Mouse (Mus musculus): Measurements from ENCODE around the gene Gm20388.

The Gm20388 gene

GRCm38 (mm10) chr8:122443262-122444006 lies 2532.8 kb downstream of the Gm20388 start, which contains the start of gene Mvd:
Gene Mvd, minus strand, starts transcription at chr8:122443422.
- peak; percentile 98 to 99 for DNase-seq (ENCODE audit: low spot score in 2 of 2)

- peak; percentile 87 to 91 for DNase-seq (ENCODE audit: low spot score in 2 of 2)
Measured at GRCm38 (mm10) chr8:122444058-122444748, 2533.6 kb downstream of the Gm20388 start.

GRCm38 (mm10) chr8:122445203-122445602 lies 2534.6 kb downstream of the Gm20388 start:
- DNase-seq (ENCODE audit: low spot score in 2 of 2), result no peak

- DNase-seq (ENCODE audit: low spot score in 2 of 2), result no peak
Measured at GRCm38 (mm10) chr8:122451161-122451703, 2540.6 kb downstream of the Gm20388 start.

GRCm38 (mm10) chr8:122452154-122452553 lies 2541.5 kb downstream of the Gm20388 start:
- no peak for DNase-seq (ENCODE audit: low spot score in 2 of 2)

- DNase-seq (ENCODE audit: low spot score in 2 of 2), result no peak
Measured at GRCm38 (mm10) chr8:122454409-122454808, 2543.8 kb downstream of the Gm20388 start.

GRCm38 (mm10) chr8:122457171-122457570 lies 2546.5 kb downstream of the Gm20388 start:
- DNase-seq (ENCODE audit: low spot score in 2 of 2), result no peak

GRCm38 (mm10) chr8:122459218-122459900 lies 2548.7 kb downstream of the Gm20388 start:
- no peak for DNase-seq (ENCODE audit: low spot score in 2 of 2)

GRCm38 (mm10) chr8:122459990-122460389 lies 2549.3 kb downstream of the Gm20388 start:
- no peak for DNase-seq (ENCODE audit: low spot score in 2 of 2)

- DNase-seq (ENCODE audit: low spot score in 2 of 2), result peak; percentile 62 to 81
Measured at GRCm38 (mm10) chr8:122460524-122461472, 2550.2 kb downstream of the Gm20388 start, which contains the start of gene Snai3. Gene Snai3, minus strand, starts transcription at chr8:122460733.

- DNase-seq (ENCODE audit: low spot score in 2 of 2), result no peak
Measured at GRCm38 (mm10) chr8:122461473-122462148, 2551.0 kb downstream of the Gm20388 start.

GRCm38 (mm10) chr8:122462510-122462909 lies 2551.9 kb downstream of the Gm20388 start:
- no peak for DNase-seq (ENCODE audit: low spot score in 2 of 2)

- DNase-seq (ENCODE audit: low spot score in 2 of 2), result no peak
Measured at GRCm38 (mm10) chr8:122463651-122464640, 2553.3 kb downstream of the Gm20388 start.

- no peak for DNase-seq (ENCODE audit: low spot score in 2 of 2)
Measured at GRCm38 (mm10) chr8:122464985-122465384, 2554.3 kb downstream of the Gm20388 start.

GRCm38 (mm10) chr8:122467816-122468215 lies 2557.2 kb downstream of the Gm20388 start:
- DNase-seq (ENCODE audit: low spot score in 2 of 2), result no peak

GRCm38 (mm10) chr8:122469407-122469806 lies 2558.8 kb downstream of the Gm20388 start:
- DNase-seq (ENCODE audit: low spot score in 2 of 2), result no peak

GRCm38 (mm10) chr8:122469965-122470364 lies 2559.3 kb downstream of the Gm20388 start:
- DNase-seq (ENCODE audit: low spot score in 2 of 2), result no peak

GRCm38 (mm10) chr8:122470691-122471090 lies 2560.1 kb downstream of the Gm20388 start:
- no peak for DNase-seq (ENCODE audit: low spot score in 2 of 2)

GRCm38 (mm10) chr8:122473911-122474421 lies 2563.3 kb downstream of the Gm20388 start:
- no peak for DNase-seq (ENCODE audit: low spot score in 2 of 2)
